Mouse (Mus musculus) hindbrain, embryonic 15.5 days (tissue): ENCODE measurements around the gene Gap43. TPM values are rescaled to one million over a fixed set of nuclear protein-coding genes. Genes with fewer than 3 reads are reported as not detected.
"Not testable (repeated sequence)": the region's sequence is repeated elsewhere in the genome, so short reads cannot be mapped to it uniquely, and the experiment has no call there.

Source experiments
- ATAC-seq: fragments of 200-750 bp; cut with Nextera tagmentation; 2 replicates; pipeline ENCODE4 v1.8.0; 2017; ENCODE audit warnings: low read depth, moderate number of reproducible peaks, moderate TSS enrichment; ENCODE audit not compliant: low FRiP score
- H3K27ac ChIP-seq: fragments of 300-500 bp; sonication (generic); replicated peaks from 2 replicates; pipeline ENCODE4 v1.5.1; 2015; ENCODE audit warnings: mild to moderate bottlenecking, inconsistent platforms
- H3K27me3 ChIP-seq: fragments of 300-500 bp; sonication (generic); 2 replicates; pipeline ENCODE4 v1.6.1; 2015; ENCODE audit warnings: control low read depth, inconsistent platforms
- H3K36me3 ChIP-seq: fragments of 300-500 bp; sonication (generic); 2 replicates; pipeline ENCODE4 v1.6.1; 2015; ENCODE audit warnings: control low read depth, inconsistent platforms
- H3K4me1 ChIP-seq: fragments of 300-500 bp; sonication (generic); replicated peaks from 2 replicates; pipeline ENCODE4 v1.6.1; 2015; ENCODE audit warnings: control low read depth, inconsistent platforms
- H3K4me2 ChIP-seq: fragments of 300-500 bp; sonication (generic); 2 replicates; pipeline ENCODE4 v1.6.1; 2015; ENCODE audit warnings: moderate library complexity, mild to moderate bottlenecking, inconsistent platforms
- H3K4me3 ChIP-seq: fragments of 300-500 bp; sonication (generic); 2 replicates; pipeline ENCODE4 v1.5.1; 2015; ENCODE audit warnings: mild to moderate bottlenecking, inconsistent platforms
- H3K9ac ChIP-seq: fragments of 300-500 bp; sonication (generic); 2 replicates; pipeline ENCODE4 v1.6.1; 2015; ENCODE audit warnings: inconsistent platforms
- H3K9me3 ChIP-seq: fragments of 300-500 bp; sonication (generic); 2 replicates; pipeline ENCODE4 v1.6.1; 2016; ENCODE audit warnings: control low read depth, inconsistent platforms
- WGBS: fragments of 180-500 bp; shearing (Covaris S2); methylation state at CpG from one replicate; pipeline ENCODE4 v1.1.7; 2015; 5-methylcytosine and 5-hydroxymethylcytosine counted together
- polyA plus RNA-seq: library from polyadenylated mRNA; unstranded; fragments of >200 nt; fragmentation: Nextera tagmentation; extraction: Ambion mirVana; gene quantifications from 2 replicates; pipeline ENCODE4 v1.2.1, GENCODE M21; 2015

Gap43 gene
- polyA plus RNA-seq: 1,448 and 1,507 TPM in 2 replicates

- H3K4me3 ChIP-seq: peak within 1 kb of the TSS; percentile 82
- no peaks in the 10 kb centered on the region for H3K9me3 ChIP-seq
- ATAC-seq: peak; percentile 91
- no peaks in the 10 kb centered on the region for H3K27me3 ChIP-seq
- H3K4me1 ChIP-seq: peaks cover 23% of the 10 kb centered on the region
- 0% methylated on average over 16 of the region's 18 CpGs for WGBS
- H3K9ac ChIP-seq: peak within 1 kb of the TSS; percentile 87
- H3K27ac ChIP-seq: peak within 1 kb of the TSS; percentile 90
- no peaks in the 10 kb centered on the region for H3K36me3 ChIP-seq
- H3K4me2 ChIP-seq: peak within 1 kb of the TSS; percentile 51
These were observed at the start of gene Gap43 for GRCm38 (mm10) chr16:42340021-42340768. Gap43 (minus strand) TSS chr16:42340651.

- H3K4me2 ChIP-seq: no peak overlapping the region
- no peaks in the 10 kb centered on the region for H3K27me3 ChIP-seq
- no peak overlapping the region for H3K27ac ChIP-seq
- peaks cover 6% of the 10 kb centered on the region for H3K4me1 ChIP-seq
- H3K9me3 ChIP-seq: no peaks in the 10 kb centered on the region
- 0 out of 2 replicates have a peak, but pooled peaks have one; percentile 27 for ATAC-seq
- no peaks in the 10 kb centered on the region for H3K36me3 ChIP-seq
- WGBS: 38% methylated on average over 4 of the region's 4 CpGs
- H3K9ac ChIP-seq: no peak overlapping the region
- H3K4me3 ChIP-seq: no peak overlapping the region
These were observed 40.9 kb upstream of the Gap43 start for GRCm38 (mm10) chr16:42381328-42381838.

GRCm38 (mm10) chr16:42380641-42381040 is 40.2 kb upstream of the Gap43 start:
- no peak overlapping the region for H3K4me3 ChIP-seq
- no peak for ATAC-seq
- no peak overlapping the region for H3K9ac ChIP-seq

DNA sequence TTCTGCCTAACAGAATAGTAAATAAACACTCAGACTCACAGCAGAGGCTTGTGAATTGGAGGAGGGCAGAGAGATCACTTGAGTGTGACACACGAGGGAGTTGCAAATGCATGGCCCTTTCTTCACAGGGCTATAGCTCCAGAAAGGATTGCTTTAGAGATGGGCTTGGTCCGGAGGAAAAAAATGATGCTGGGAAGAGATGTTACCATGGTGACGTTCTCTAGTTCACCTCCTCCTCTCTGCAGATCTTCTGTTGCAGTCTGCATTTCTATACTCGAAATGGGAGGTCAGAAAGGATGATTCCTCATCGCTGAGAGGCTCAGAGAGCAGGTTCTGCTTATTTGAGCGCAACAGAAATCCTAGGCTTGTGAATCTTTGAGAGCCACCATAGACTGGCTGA is 29.7 kb upstream of the Gap43 start:
- Histone ChIP-seq H3K4me3 (no peak overlapping the region), H3K36me3 (no peaks in the 10 kb centered on the region), H3K27ac (peak overlapping the region; percentile 67; the same call in 1 of the 2 replicates), H3K4me1 (peaks cover 9% of the 10 kb centered on the region), H3K9ac (no peak overlapping the region), H3K4me2 (no peak overlapping the region), H3K27me3 (no peaks in the 10 kb centered on the region), H3K9me3 (no peaks in the 10 kb centered on the region)
- WGBS: 37% methylated on average over 6 of the region's 6 CpGs
- ATAC-seq: peak; percentile 83

More at GRCm38 (mm10) chr16:42380641-42381040, 40.2 kb upstream of the Gap43 start:
- no peaks in the 10 kb centered on the region for H3K9me3 ChIP-seq
- 44% methylated on average over 3 of the region's 3 CpGs for WGBS
- H3K27ac ChIP-seq: no peak overlapping the region
- H3K4me1 ChIP-seq: peaks cover 6% of the 10 kb centered on the region
- no peaks in the 10 kb centered on the region for H3K36me3 ChIP-seq
- H3K27me3 ChIP-seq: no peaks in the 10 kb centered on the region
- H3K4me2 ChIP-seq: no peak overlapping the region

- Histone ChIP-seq H3K27me3 (no peaks in the 10 kb centered on the region), H3K9me3 (no peaks in the 10 kb centered on the region), H3K36me3 (no peaks in the 10 kb centered on the region), H3K9ac (no peak overlapping the region), H3K4me3 (no peak overlapping the region), H3K27ac (0 out of 2 replicates have a peak overlapping the region, but pooled peaks have one; percentile 67), H3K4me1 (peaks cover 9% of the 10 kb centered on the region), H3K4me2 (no peak overlapping the region)
- ATAC-seq: no peak
- 86% methylated on average over 6 of the region's 6 CpGs for WGBS
These were observed 28.9 kb upstream of the Gap43 start for GRCm38 (mm10) chr16:42369346-42369745.

DNA sequence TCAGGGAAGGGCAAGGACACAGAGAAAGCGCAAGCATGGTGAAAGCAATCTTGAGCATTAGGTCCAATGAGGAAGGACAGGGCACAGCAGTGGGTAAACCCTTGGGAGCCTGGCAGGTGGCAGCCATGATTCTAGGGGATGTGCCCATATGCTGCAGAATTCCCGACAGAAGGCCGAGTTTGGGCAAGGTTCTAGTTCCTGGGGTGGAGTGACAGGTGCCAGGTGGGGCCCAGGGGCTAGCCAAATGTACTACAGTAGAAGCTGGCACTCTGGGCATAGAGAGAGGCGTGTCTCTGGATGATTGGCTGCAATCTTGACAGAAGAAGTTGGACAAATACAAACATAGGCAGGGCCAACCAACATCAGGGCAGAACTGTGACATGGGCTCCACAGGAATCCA is 19.6 kb upstream of the Gap43 start:
- H3K9ac ChIP-seq: no peak overlapping the region
- no peak overlapping the region for H3K27ac ChIP-seq
- no peaks in the 10 kb centered on the region for H3K4me1 ChIP-seq
- WGBS: 83% methylated on average over 4 of the region's 4 CpGs
- H3K27me3 ChIP-seq: no peaks in the 10 kb centered on the region
- no peak overlapping the region for H3K4me3 ChIP-seq
- H3K9me3 ChIP-seq: no peaks in the 10 kb centered on the region
- H3K4me2 ChIP-seq: no peak overlapping the region
- no peaks in the 10 kb centered on the region for H3K36me3 ChIP-seq
- no peak for ATAC-seq

DNA sequence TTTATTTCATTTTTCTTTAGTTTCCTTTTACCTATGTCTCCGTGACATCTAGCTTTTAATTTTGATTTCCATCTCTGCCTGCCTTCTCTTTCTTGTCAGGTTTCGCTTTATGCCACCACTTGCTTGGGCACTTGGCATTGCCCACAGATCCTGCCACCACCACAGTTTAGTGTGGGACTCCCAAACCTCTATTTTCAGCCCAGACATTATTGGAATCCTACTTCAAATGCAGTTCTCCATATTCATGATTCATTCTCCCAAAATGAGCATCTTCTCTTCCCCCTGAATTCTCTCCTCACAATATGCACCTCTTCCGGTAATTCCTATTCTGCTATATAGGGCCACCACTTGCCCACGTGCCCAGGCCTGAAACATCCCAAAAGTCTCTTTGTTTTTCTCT is 17.6 kb upstream of the Gap43 start:
- Histone ChIP-seq H3K36me3 (no peaks in the 10 kb centered on the region), H3K9me3 (no peaks in the 10 kb centered on the region), H3K9ac (no peak overlapping the region), H3K27me3 (no peaks in the 10 kb centered on the region), H3K4me3 (no peak overlapping the region), H3K4me1 (no peaks in the 10 kb centered on the region), H3K27ac (no peak overlapping the region), H3K4me2 (no peak overlapping the region)
- ATAC-seq: no peak
- WGBS: 93% methylated on average over 4 of the region's 4 CpGs

GRCm38 (mm10) chr16:42350076-42350475 is 9.6 kb upstream of the Gap43 start:
- Histone ChIP-seq H3K4me2 (no peak overlapping the region), H3K27me3 (no peaks in the 10 kb centered on the region), H3K27ac (no peak overlapping the region), H3K4me1 (no peaks in the 10 kb centered on the region), H3K9me3 (no peaks in the 10 kb centered on the region), H3K36me3 (no peaks in the 10 kb centered on the region), H3K4me3 (no peak overlapping the region), H3K9ac (no peak overlapping the region)
- 84% methylated on average over 2 of the region's 2 CpGs for WGBS
- ATAC-seq: no peak

DNA sequence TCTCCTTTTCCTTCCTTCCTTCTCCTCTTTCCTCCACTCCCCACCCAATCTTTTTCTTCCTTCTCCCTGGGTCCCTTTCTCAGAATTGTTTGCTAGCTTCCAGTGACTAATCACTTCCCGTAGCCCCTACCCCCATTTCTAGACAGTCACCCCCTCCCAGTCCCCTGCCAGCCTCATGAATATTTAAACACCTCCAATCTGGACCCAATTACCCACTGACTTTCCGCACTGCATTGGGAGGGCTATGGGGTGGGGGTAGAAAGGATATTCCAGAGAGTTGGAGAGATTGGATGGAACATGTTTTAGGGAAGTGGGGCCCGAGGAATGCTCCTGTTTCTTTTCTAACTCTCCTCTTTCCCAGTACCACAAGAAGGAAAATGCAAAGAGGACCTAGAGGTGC is 414 bp upstream of the Gap43 start:
- H3K27me3 ChIP-seq, H3K9ac ChIP-seq, H3K36me3 ChIP-seq, H3K9me3 ChIP-seq: not testable (repeated sequence)
- peak overlapping the region; percentile 90 for H3K27ac ChIP-seq
- peak overlapping the region; percentile 51 for H3K4me2 ChIP-seq
- H3K4me3 ChIP-seq: peak overlapping the region; percentile 82
- 7% methylated on average over 2 of the region's 3 CpGs for WGBS
- ATAC-seq: peak; percentile 45
- peaks cover 16% of the 10 kb centered on the region for H3K4me1 ChIP-seq

DNA sequence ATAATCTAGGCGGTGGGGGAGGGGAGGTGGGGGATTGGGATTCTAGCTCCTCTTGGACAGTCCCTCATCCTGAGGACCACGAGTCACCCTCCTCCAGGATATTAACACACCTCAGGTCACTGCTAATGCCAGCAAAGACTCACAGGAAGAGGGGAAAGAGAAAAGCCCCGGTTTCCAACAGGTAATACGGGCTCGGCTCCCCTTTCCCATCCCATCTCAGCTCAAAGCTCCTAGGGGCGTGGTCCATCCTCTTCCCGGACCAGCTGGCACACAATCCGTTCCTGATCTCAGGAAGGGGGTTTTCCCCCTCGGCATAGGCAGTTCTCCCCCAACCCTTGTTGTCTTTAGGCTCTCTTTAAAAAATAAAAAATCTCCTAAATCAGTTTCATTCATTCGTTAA is 939 bp downstream of the Gap43 start:
- Histone ChIP-seq H3K9me3 (no peaks in the 10 kb centered on the region), H3K36me3 (no peaks in the 10 kb centered on the region), H3K27ac (peak overlapping the region; percentile 90), H3K9ac (peak overlapping the region; percentile 87), H3K27me3 (no peaks in the 10 kb centered on the region), H3K4me1 (peaks cover 27% of the 10 kb centered on the region), H3K4me3 (peak overlapping the region; percentile 82), H3K4me2 (peak overlapping the region; percentile 51)
- ATAC-seq: peak; percentile 23; the same call in 1 of the 2 replicates
- WGBS: 0% methylated on average over 10 of the region's 10 CpGs

GRCm38 (mm10) chr16:42338987-42339386 is 1.5 kb downstream of the Gap43 start:
- Histone ChIP-seq H3K36me3 (no peaks in the 10 kb centered on the region), H3K4me1 (peaks cover 29% of the 10 kb centered on the region), H3K4me3 (peak overlapping the region; percentile 82), H3K4me2 (peak overlapping the region; percentile 51), H3K9me3 (no peaks in the 10 kb centered on the region), H3K27ac (peak overlapping the region; percentile 90), H3K27me3 (no peaks in the 10 kb centered on the region), H3K9ac (peak overlapping the region; percentile 87)
- no peak for ATAC-seq
- 13% methylated on average over 4 of the region's 4 CpGs for WGBS

GRCm38 (mm10) chr16:42338342-42338741 is 2.1 kb downstream of the Gap43 start:
- ATAC-seq: no peak
- Histone ChIP-seq H3K4me2 (peak overlapping the region; percentile 51), H3K27me3 (no peaks in the 10 kb centered on the region), H3K9me3 (no peaks in the 10 kb centered on the region), H3K36me3 (no peaks in the 10 kb centered on the region), H3K4me3 (peak overlapping the region; percentile 82), H3K9ac (peak overlapping the region; percentile 87), H3K4me1 (peaks cover 35% of the 10 kb centered on the region), H3K27ac (peak overlapping the region; percentile 90)
- 11% methylated on average over 4 of the region's 4 CpGs for WGBS
